Mouse (Mus musculus) CH12.LX (cell line): ENCODE measurements around the gene Gm20388. TPM values are rescaled to one million over a fixed set of nuclear protein-coding genes. Genes with fewer than 3 reads are reported as not detected.

Experiments used
- DNase-seq: peaks from one replicate; pipeline ENCODE4 v3.0.0-alpha.2; 2013; ENCODE audit errors: extremely low read depth
- H3K27ac ChIP-seq: 2 replicates; pipeline ENCODE4 v1.5.1; 2012; ENCODE audit warnings: low read depth, mild to moderate bottlenecking, control low read depth, moderate library complexity; ENCODE audit not compliant: insufficient read depth
- H3K27me3 ChIP-seq: replicated peaks from 2 replicates; pipeline ENCODE3; 2012; ENCODE audit warnings: inconsistent platforms
- H3K36me3 ChIP-seq, 2 experiments: replicated peaks in 1 of 2; 2 replicates each; pipeline versions ENCODE3 to v1.6.1; 2012; ENCODE audit warnings: inconsistent platforms in 1 of 2, low read length in 1 of 2, mild to moderate bottlenecking in 1 of 2, mixed read lengths in 1 of 2, moderate library complexity in 1 of 2; ENCODE audit not compliant: control insufficient read depth in 1 of 2, insufficient read depth in 1 of 2
- H3K4me1 ChIP-seq, 2 experiments: 2 replicates each; pipeline ENCODE4 v1.6.1; 2012; ENCODE audit warnings: inconsistent platforms in 1 of 2, moderate library complexity in 1 of 2; ENCODE audit not compliant: insufficient read depth in 2 of 2, control insufficient read depth in 1 of 2
- H3K4me2 ChIP-seq: 2 replicates; pipeline ENCODE4 v1.6.1; 2012; ENCODE audit warnings: low read depth, mild to moderate bottlenecking, control low read depth; ENCODE audit not compliant: poor library complexity, insufficient read depth, severe bottlenecking
- H3K4me3 ChIP-seq, 3 experiments: fragments of 150-350 bp in 1 of 3; sonication (generic) in 1 of 3; replicated peaks in 1 of 3; 2 replicates each; pipeline versions ENCODE3 to v1.5.1; 2011 to 2012; ENCODE audit warnings: low read depth in 2 of 3, low read length in 2 of 3, mild to moderate bottlenecking in 2 of 3, moderate library complexity in 2 of 3, control low read depth in 1 of 3, improper control_type of control experiment in 1 of 3, inconsistent platforms in 1 of 3, mixed read lengths in 1 of 3; ENCODE audit not compliant: poor library complexity in 1 of 3
- H3K79me2 ChIP-seq: replicated peaks from 2 replicates; pipeline ENCODE4 v1.6.1; 2012; ENCODE audit warnings: mild to moderate bottlenecking, moderate library complexity; ENCODE audit not compliant: control insufficient read depth, poor library complexity, insufficient read depth, severe bottlenecking; ENCODE audit errors: extremely low read depth
- H3K9ac ChIP-seq: 2 replicates; pipeline ENCODE4 v1.6.1; 2012; ENCODE audit warnings: low read depth, mild to moderate bottlenecking, control low read depth, moderate library complexity; ENCODE audit not compliant: insufficient read depth
- H3K9me3 ChIP-seq: replicated peaks from 2 replicates; pipeline ENCODE3; 2012; ENCODE audit warnings: low read length, inconsistent platforms, mixed read lengths
- CHD1 ChIP-seq: IDR thresholded peaks from 2 replicates; pipeline ENCODE4 v1.6.1; 2012; ENCODE audit warnings: low read depth, low read length, improper control_type of control experiment, inconsistent platforms
- EP300 ChIP-seq: IDR thresholded peaks from 2 replicates; pipeline ENCODE4 v1.6.1; 2011; ENCODE audit warnings: low read length, improper control_type of control experiment
- JUND ChIP-seq: conservative IDR thresholded peaks from 2 replicates; pipeline ENCODE4 v1.6.1; 2011; ENCODE audit warnings: low read depth, low read length, improper control_type of control experiment
- MAFK ChIP-seq: IDR thresholded peaks from 2 replicates; pipeline ENCODE4 v1.6.1; 2011; ENCODE audit warnings: low read length, improper control_type of control experiment; ENCODE audit not compliant: insufficient replicate concordance
- MAX ChIP-seq: IDR thresholded peaks from 2 replicates; pipeline ENCODE4 v1.6.1; 2011; ENCODE audit warnings: low read length, improper control_type of control experiment
- MEF2A ChIP-seq: IDR thresholded peaks from 2 replicates; pipeline ENCODE4 v1.6.1; 2014; ENCODE audit warnings: low read depth, mild to moderate bottlenecking, inconsistent platforms, low read length, improper control_type of control experiment, borderline replicate concordance
- MYC ChIP-seq: IDR thresholded peaks from 2 replicates; pipeline ENCODE4 v1.6.1; 2011; ENCODE audit warnings: low read depth, mild to moderate bottlenecking, improper control_type of control experiment, low read length
- NELFE ChIP-seq: IDR thresholded peaks from 2 replicates; pipeline ENCODE4 v1.6.1; 2011; ENCODE audit warnings: low read depth, low read length, improper control_type of control experiment
- NRF1 ChIP-seq: IDR thresholded peaks from 2 replicates; pipeline ENCODE4 v1.6.1; 2014; ENCODE audit warnings: low read depth, mild to moderate bottlenecking, inconsistent platforms, low read length, improper control_type of control experiment, moderate library complexity
- POLR2A ChIP-seq: IDR thresholded peaks from 2 replicates; pipeline ENCODE4 v1.6.1; 2011; ENCODE audit warnings: low read depth, mild to moderate bottlenecking, improper control_type of control experiment, low read length
- SIN3A ChIP-seq: IDR thresholded peaks from 2 replicates; pipeline ENCODE4 v1.6.1; 2012; ENCODE audit warnings: low read length, improper control_type of control experiment, inconsistent platforms
- USF2 ChIP-seq: conservative IDR thresholded peaks from 2 replicates; pipeline ENCODE4 v1.6.1; 2011; ENCODE audit warnings: low read depth, low read length, improper control_type of control experiment
- ZMIZ1 ChIP-seq: IDR thresholded peaks from 2 replicates; pipeline ENCODE4 v1.6.1; 2012; ENCODE audit warnings: low read depth, mild to moderate bottlenecking, inconsistent platforms, low read length, improper control_type of control experiment
- ZNF384 ChIP-seq: IDR thresholded peaks from 2 replicates; pipeline ENCODE4 v1.6.1; 2012; ENCODE audit warnings: low read depth, low read length, improper control_type of control experiment, inconsistent platforms
- dilution Hi-C: fragments of 300-500 bp; cut with MboI; formaldehyde crosslinking; loops from 2 replicates; pipeline ENCODE4 v1.14.3; 2020; ENCODE audit warnings: low sequenced_read_pairs; ENCODE audit not compliant: extremely low pct_unique_long_range_greater_than_20kb, extremely low pct_ligation_motif_present
- in situ Hi-C: fragments of 300-500 bp; cut with MboI; formaldehyde crosslinking; loops from 3 replicates; pipeline ENCODE4 v1.14.3; 2019; ENCODE audit warnings: low sequenced_read_pairs, low pct_ligation_motif_present, low pct_unique_long_range_greater_than_20kb, mixed read lengths
- polyA plus RNA-seq: library from polyadenylated mRNA; unstranded; fragments of >175 nt; gene quantifications from 2 replicates; pipeline ENCODE4 v1.2.1, GENCODE M21; 2012; ENCODE audit warnings: low read depth; ENCODE audit not compliant: insufficient read length
- total RNA-seq, 2 experiments: library from RNA; depleted of rRNA; stranded (reverse); fragments of 300-350 nt in 1 of 2; fragments of >200 nt in 1 of 2; gene quantifications; 2 replicates each; pipeline ENCODE4 v1.2.3; 2012 to 2014

Gene Gm20388
- total and polyA plus RNA-seq, 3 experiments: 14.8 to 26.3 (median 22.2) TPM

DNA sequence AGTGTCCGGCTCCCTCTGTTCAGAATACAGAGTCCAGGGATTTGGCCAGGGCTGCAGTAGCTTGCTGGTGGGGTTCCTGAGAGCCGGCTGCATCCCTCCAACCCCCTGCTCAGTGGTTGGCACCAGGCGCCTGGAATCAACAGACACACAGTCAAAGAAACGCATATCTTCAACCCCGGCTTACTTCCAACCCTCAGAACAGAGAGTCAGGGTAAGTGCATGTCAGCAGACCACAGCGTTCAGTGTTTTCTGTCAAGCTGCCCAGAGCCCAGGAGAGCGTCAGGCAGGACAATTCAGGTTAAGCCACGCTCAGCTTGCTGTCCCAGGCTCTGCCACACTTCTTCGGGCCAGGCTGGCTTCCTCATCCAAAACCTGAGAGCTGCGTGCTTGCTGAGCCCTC, 1770.8 kb downstream of the Gm20388 start:
- Histone ChIP-seq H3K4me2 (no peak overlapping the region), H3K9ac (no peak overlapping the region), H3K9me3 (no peaks in the 10 kb centered on the region), H3K79me2 (no peaks in the 10 kb centered on the region), H3K4me1 (peaks cover 3 to 4% of the 10 kb centered on the region in 2 experiments; a peak in 2 of 4 replicates), H3K27me3 (peaks cover 48% of the 10 kb centered on the region), H3K27ac (no peak overlapping the region), H3K4me3 (no peak overlapping the region), H3K36me3 (no peaks in the 10 kb centered on the region)
- no peak for TF ChIP-seq MAX
- TF ChIP-seq EP300: no peak
- no peak for TF ChIP-seq MYC
- in situ Hi-C loops: loop anchor here (10.0 kb wide), 1 partner anchor 137 kb away; the partner anchor contains the start of gene 1700018B08Rik
- dilution Hi-C loops: no loop called here
- no peak for DNase-seq

DNA sequence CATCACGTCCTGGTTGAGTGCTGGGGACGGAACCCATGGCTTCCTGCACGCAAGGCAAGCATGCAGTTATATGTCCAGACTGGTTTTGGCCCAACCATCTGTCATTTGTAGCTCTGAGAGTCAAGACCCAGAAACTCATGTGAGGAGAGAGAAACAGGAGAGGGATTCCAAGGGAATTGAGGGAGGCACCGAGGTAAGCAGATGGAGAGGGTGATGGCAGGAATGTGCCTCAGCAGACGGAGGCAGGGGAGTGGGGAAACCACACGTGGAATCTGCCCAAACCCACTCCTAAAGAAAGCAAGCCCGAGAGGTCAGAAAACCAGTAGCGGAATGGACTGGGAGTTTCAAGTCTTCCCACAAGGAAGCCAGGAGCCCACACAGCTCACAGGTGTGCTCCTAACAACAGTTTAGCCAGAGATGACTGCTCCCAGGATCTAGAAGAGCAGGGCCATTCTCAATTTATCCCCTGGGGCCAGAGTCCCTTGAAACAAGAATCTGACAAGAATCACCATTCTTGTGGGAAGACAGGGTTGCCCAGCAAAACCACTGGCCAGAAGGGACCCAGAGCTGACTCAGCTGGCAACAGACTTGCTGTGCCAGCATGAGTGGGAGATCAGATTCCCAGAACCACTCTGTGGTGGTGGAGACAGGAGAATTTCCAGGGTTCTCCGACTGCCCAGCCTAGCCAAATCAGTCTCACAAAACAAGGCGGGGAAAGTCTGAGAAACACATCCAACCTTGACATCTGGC, 1772.6 kb downstream of the Gm20388 start:
- Histone ChIP-seq H3K36me3 (no peaks in the 10 kb centered on the region), H3K9me3 (no peaks in the 10 kb centered on the region), H3K27ac (no peak overlapping the region), H3K27me3 (peaks cover 47% of the 10 kb centered on the region), H3K9ac (no peak overlapping the region), H3K4me2 (no peak overlapping the region), H3K4me3 (no peak overlapping the region), H3K79me2 (no peaks in the 10 kb centered on the region), H3K4me1 (peaks cover 3 to 4% of the 10 kb centered on the region in 2 experiments; a peak in 2 of 4 replicates)
- DNase-seq: no peak
- in situ Hi-C loops: loop anchor here (10.0 kb wide), 1 partner anchor 138 kb away; the partner anchor contains the start of gene 1700018B08Rik
- dilution Hi-C loops: no loop called here
- TF ChIP-seq NRF1 (no peak), SIN3A (no peak), ZNF384 (no peak), ZMIZ1 (no peak), NELFE (no peak), EP300 (no peak), USF2 (no peak), JUND (no peak), POLR2A (no peak), MAFK (no peak), MEF2A (no peak), CHD1 (no peak)
